Mouse (Mus musculus) heart, adult 2 months (tissue): ENCODE results near the gene Tsr3. TPM values are rescaled to one million over a fixed set of nuclear protein-coding genes. Genes with fewer than 3 reads are reported as not detected.

Experiments
- DNase-seq, 2 experiments: peaks; one replicate each; pipeline ENCODE4 v3.0.0; 2021
- H3K27ac ChIP-seq: fragments of 200-600 bp; 2 replicates; pipeline ENCODE4 v1.8.1; 2022
- H3K27me3 ChIP-seq: fragments of 200-500 bp; 2 replicates; pipeline ENCODE4 v1.6.1; 2012; ENCODE audit warnings: mild to moderate bottlenecking, low read length, inconsistent platforms, mixed read lengths; ENCODE audit not compliant: control insufficient read depth, insufficient read depth
- H3K36me3 ChIP-seq: fragments of 200-500 bp; 2 replicates; pipeline ENCODE4 v1.6.1; 2012; ENCODE audit warnings: low read length, inconsistent platforms; ENCODE audit not compliant: control insufficient read depth, insufficient read depth
- H3K4me1 ChIP-seq: fragments of 200-500 bp; 2 replicates; pipeline ENCODE4 v1.6.1; 2011; ENCODE audit warnings: low read length; ENCODE audit not compliant: control insufficient read depth, insufficient read depth
- H3K4me3 ChIP-seq: fragments of 200-600 bp; 2 replicates; pipeline ENCODE4 v1.8.1; 2022
- H3K79me2 ChIP-seq: fragments of 200-500 bp; replicated peaks from 2 replicates; pipeline ENCODE4 v1.6.1; 2012; ENCODE audit warnings: mild to moderate bottlenecking, inconsistent platforms, low read length, moderate library complexity, mixed read lengths; ENCODE audit not compliant: control insufficient read depth, insufficient read depth
- H3K9ac ChIP-seq: fragments of 200-500 bp; 2 replicates; pipeline ENCODE4 v1.6.1; 2012; ENCODE audit warnings: low read depth, mild to moderate bottlenecking, control low read depth, inconsistent platforms, low read length, mixed read lengths
- CTCF ChIP-seq: fragments of 200-600 bp; IDR thresholded peaks from 2 replicates; pipeline ENCODE4 v1.8.1; 2022; ENCODE audit warnings: antibody characterized with exemption, mild to moderate bottlenecking, moderate library complexity
- EP300 ChIP-seq: fragments of 200-500 bp; IDR thresholded peaks from 2 replicates; pipeline ENCODE4 v1.6.1; 2011; ENCODE audit warnings: low read depth, low read length, control low read depth; ENCODE audit not compliant: insufficient read depth
- POLR2A ChIP-seq: fragments of 200-500 bp; IDR thresholded peaks from 2 replicates; pipeline ENCODE4 v1.6.1; 2011; ENCODE audit warnings: mild to moderate bottlenecking, low read depth, low read length, control low read depth; ENCODE audit not compliant: insufficient read depth
- WGBS: fragments of 180-500 bp; shearing (Covaris S2); methylation state at CpG from one replicate; pipeline ENCODE4 v1.1.7; 2018; 5-methylcytosine and 5-hydroxymethylcytosine counted together
- intact Hi-C: fragments of 180-260 bp; cut with DNase I; formaldehyde crosslinking; loops from one replicate; pipeline ENCODE4 v1.15.1; 2025
- polyA plus RNA-seq: library from polyadenylated mRNA; depleted of rRNA; stranded (reverse); fragments of >200 nt; gene quantifications from 2 replicates; pipeline ENCODE4 v1.2.3, GENCODE M21; 2012
- total RNA-seq, 2 experiments: library from RNA; stranded (reverse); gene quantifications; 2 replicates each; pipeline ENCODE4 v1.2.3; 2021

Gene Tsr3
- total and polyA plus RNA-seq, 3 experiments, result 6.9 to 8.2 (median 7.1) TPM

GRCm38 (mm10) chr17:25272326-25272725 lies 32.4 kb downstream of the Tsr3 start:
- TF ChIP-seq EP300 (no peak), CTCF (no peak)
- Histone ChIP-seq H3K27ac (peak overlapping the region; percentile 100), H3K27me3 (no peaks in the 10 kb centered on the region), H3K36me3 (no peaks in the 10 kb centered on the region; the same call in 1 of the 2 replicates), H3K4me1 (peaks cover 20% of the 10 kb centered on the region), H3K4me3 (peak overlapping the region; percentile 88), H3K79me2 (peaks cover 6% of the 10 kb centered on the region), H3K9ac (peak overlapping the region; percentile 86)
- under 1% methylated on average over 10 of the region's 10 CpGs for WGBS
- DNase-seq, result no peak
- intact Hi-C loops, result loop anchor here (2.0 to 5.0 kb wide), 5 partner anchors 88 to 335 kb away; partner anchors contain the start of genes BC003965, Clcn7, Cramp1l and Ift140

GRCm38 (mm10) chr17:25272951-25273705 lies 33.2 kb downstream of the Tsr3 start:
- peak; percentile 95 for DNase-seq
- Histone ChIP-seq H3K79me2 (peaks cover 6% of the 10 kb centered on the region), H3K27me3 (no peaks in the 10 kb centered on the region), H3K4me3 (peak overlapping the region; percentile 88), H3K4me1 (peaks cover 20% of the 10 kb centered on the region), H3K36me3 (no peaks in the 10 kb centered on the region; the same call in 1 of the 2 replicates), H3K27ac (peak overlapping the region; percentile 100), H3K9ac (peak overlapping the region; percentile 86)
- under 1% methylated on average over 89 of the region's 92 CpGs for WGBS
- TF ChIP-seq EP300 (0 out of 2 replicates have a peak, but pooled peaks have one; percentile 63), POLR2A (peak; percentile 37; the same call in 1 of the 2 replicates), CTCF (no peak)
- intact Hi-C loops, result loop anchor here (2.0 to 5.0 kb wide), 5 partner anchors 88 to 336 kb away; partner anchors contain the start of genes BC003965, Clcn7, Cramp1l and Ift140

GRCm38 (mm10) chr17:25273706-25274501 lies 33.9 kb downstream of the Tsr3 start:
- Histone ChIP-seq H3K4me1 (peaks cover 20% of the 10 kb centered on the region), H3K4me3 (peak overlapping the region; percentile 88), H3K27me3 (no peaks in the 10 kb centered on the region), H3K27ac (peak overlapping the region; percentile 100), H3K36me3 (no peaks in the 10 kb centered on the region; the same call in 1 of the 2 replicates), H3K9ac (peak overlapping the region; percentile 86), H3K79me2 (peaks cover 6% of the 10 kb centered on the region)
- intact Hi-C loops, result loop anchor here (2.0 to 5.0 kb wide), 5 partner anchors 89 to 337 kb away; partner anchors contain the start of genes BC003965, Clcn7, Cramp1l and Ift140
- TF ChIP-seq EP300 (no peak), CTCF (peak; percentile 86), POLR2A (peak; percentile 61)
- under 1% methylated on average over 45 of the region's 45 CpGs for WGBS
- peak; percentile 97 to 98 for DNase-seq

GRCm38 (mm10) chr17:25274571-25275346 lies 34.8 kb downstream of the Tsr3 start, which contains the start of gene Ube2i:
Ube2i (minus strand) TSS chr17:25274622.
- Histone ChIP-seq H3K79me2 (peaks cover 5% of the 10 kb centered on the region), H3K36me3 (no peaks in the 10 kb centered on the region; the same call in 1 of the 2 replicates), H3K27ac (peak within 1 kb of the TSS; percentile 100), H3K27me3 (no peaks in the 10 kb centered on the region), H3K9ac (peak within 1 kb of the TSS; percentile 86), H3K4me1 (peaks cover 18% of the 10 kb centered on the region), H3K4me3 (peak within 1 kb of the TSS; percentile 88)
- DNase-seq, result no peak
- intact Hi-C loops, result loop anchor here (5.0 kb wide), 4 partner anchors 142 to 337 kb away; partner anchors contain the start of genes Clcn7, Cramp1l, Ift140 and Mapk8ip3
- TF ChIP-seq CTCF (no peak), EP300 (no peak), POLR2A (no peak)
- WGBS, result 84% methylated on average over 9 of the region's 9 CpGs

DNA sequence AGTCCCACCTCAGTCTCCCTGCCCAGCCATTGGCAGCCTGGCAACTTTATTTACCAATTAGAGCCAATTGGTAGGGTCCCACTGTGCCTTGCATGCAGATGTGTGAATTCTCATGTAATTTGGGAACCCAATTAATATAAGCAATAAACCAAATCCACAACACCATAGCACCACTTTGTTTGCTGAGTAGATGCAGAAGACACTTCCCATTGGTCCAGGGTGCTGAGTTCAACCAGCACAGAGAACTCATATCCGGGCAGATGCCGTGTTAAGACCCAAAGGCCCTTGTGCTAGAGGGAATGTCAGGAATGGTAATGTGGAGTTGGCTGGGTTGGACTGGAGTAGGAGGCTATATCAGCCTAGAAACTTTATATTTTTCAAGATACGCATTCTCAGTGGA lies 35.9 kb downstream of the Tsr3 start:
- 93% methylated on average over 3 of the region's 3 CpGs for WGBS
- H3K27ac ChIP-seq, result no peak overlapping the region
- no peaks in the 10 kb centered on the region for H3K27me3 ChIP-seq
- H3K4me1 ChIP-seq, result peaks cover 11% of the 10 kb centered on the region
- TF ChIP-seq CTCF, result no peak
- no peak for TF ChIP-seq POLR2A
- no peak for TF ChIP-seq EP300
- H3K36me3 ChIP-seq, result no peaks in the 10 kb centered on the region; the same call in 1 of the 2 replicates
- H3K79me2 ChIP-seq, result peaks cover 3% of the 10 kb centered on the region
- no peak overlapping the region for H3K9ac ChIP-seq
- no peak overlapping the region for H3K4me3 ChIP-seq
- intact Hi-C loops, result no loop called here
- no peak for DNase-seq
